Mouse (Mus musculus) brain, embryonic 18.5 days (tissue): Measurements from ENCODE around the gene Wnt9a.
"Not testable (repeated sequence)": the region's sequence is repeated elsewhere in the genome, so short reads cannot be mapped to it uniquely, and the experiment has no call there.

ENCODE experiments used
- DNase-seq: peaks from one replicate; pipeline ENCODE4 v3.0.0-alpha.2; 2012; ENCODE audit warnings: low read depth, low spot score

The Wnt9a gene

DNA sequence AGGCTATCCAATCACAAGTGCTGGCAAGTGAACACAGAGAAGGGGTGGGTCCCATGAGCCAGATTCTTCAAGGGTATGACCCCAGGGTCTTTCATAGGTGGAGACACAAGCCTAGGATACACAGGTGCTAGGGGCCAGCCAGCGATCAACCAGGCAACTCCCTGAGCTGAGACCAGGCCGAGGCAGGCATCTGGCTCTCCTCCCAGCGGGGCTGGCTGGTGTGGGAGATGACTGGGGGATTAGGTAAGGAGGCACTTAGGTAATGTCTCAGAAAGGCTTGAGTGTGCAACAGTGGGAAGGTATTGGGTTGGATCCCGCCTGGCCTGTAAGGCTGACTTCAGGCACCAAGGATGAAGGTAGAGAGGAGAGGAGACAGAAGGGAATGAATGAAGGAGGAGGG is 28.4 kb downstream of the Wnt9a start:
- no peak for DNase-seq

GRCm38 (mm10) chr11:59335942-59336341 is 29.2 kb downstream of the Wnt9a start:
- no peak for DNase-seq

DNA sequence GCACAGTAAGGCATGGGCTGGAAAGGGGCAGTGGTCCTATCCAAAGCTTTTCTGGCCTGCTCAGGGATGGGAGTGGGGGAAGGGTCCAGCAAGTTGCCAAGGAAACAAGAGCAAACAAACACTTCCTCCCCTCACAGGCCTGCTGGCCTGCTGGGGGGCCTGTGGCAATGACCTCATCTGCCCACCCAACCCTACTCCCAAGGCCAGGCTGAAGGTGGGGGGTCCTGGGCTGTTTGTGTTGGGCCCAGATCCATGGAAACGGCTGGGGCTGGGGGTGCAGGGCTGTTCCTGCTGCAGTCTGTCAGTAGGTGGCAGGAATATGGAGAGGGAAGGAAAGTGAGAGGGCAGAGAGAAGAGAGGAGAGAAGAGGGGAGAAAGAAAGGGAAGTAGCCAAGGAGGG is 29.7 kb downstream of the Wnt9a start:
- no peak for DNase-seq

DNA sequence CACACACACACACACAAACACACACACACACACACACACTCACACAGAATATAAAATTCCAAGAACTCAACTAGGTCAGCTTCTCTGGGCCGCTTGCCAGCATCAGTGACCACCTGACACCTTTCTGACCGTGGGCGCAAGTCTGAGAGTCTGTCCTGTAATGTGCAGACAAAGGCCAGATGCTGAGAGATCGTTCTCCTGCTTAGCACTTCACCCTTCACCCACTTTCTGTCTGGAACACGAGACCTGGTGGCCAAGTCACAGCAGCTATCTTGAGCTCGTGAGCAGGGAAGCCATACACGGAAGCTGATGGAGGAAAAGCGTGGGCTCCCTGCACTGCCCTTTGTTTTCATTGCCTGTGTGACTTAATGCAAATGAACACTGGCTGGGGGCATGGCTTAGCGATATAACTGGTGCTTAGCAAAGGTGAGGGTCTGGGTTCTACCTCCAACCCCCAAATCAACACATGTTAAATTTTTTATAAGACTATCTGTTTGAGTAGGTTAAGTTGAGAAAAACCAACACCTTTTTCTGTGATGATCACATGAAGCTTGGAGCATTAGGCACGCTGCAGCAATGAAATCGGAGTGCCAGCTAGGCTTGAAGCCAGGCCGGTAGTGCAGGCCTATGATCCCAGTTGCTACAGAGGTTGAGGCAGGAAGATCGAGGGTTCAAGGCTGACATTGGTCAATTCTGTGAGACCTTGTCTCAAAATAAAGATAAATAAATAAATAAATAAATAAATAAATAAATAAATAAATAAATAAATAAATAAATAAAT is 31.4 kb downstream of the Wnt9a start:
- DNase-seq: no peak

DNA sequence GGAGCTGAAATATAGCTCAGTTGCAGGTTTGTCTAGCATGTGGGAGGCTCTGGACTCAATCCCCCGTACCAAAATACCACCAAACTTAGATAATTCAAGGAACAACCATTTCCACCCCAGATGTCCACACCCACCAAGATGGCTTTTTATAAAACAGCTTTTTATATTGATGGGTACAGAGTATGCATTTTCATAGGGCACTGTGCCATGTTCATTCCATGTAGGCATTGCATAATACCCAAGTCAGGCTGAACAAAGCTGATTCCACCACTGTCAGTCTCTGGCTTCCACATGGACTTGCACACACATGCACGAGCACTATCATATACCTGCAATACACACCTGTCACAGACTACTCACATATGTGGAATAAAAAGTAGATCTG is 32.0 kb downstream of the Wnt9a start:
- no peak for DNase-seq

GRCm38 (mm10) chr11:59342956-59343355 is 36.2 kb downstream of the Wnt9a start:
- no peak for DNase-seq

DNA sequence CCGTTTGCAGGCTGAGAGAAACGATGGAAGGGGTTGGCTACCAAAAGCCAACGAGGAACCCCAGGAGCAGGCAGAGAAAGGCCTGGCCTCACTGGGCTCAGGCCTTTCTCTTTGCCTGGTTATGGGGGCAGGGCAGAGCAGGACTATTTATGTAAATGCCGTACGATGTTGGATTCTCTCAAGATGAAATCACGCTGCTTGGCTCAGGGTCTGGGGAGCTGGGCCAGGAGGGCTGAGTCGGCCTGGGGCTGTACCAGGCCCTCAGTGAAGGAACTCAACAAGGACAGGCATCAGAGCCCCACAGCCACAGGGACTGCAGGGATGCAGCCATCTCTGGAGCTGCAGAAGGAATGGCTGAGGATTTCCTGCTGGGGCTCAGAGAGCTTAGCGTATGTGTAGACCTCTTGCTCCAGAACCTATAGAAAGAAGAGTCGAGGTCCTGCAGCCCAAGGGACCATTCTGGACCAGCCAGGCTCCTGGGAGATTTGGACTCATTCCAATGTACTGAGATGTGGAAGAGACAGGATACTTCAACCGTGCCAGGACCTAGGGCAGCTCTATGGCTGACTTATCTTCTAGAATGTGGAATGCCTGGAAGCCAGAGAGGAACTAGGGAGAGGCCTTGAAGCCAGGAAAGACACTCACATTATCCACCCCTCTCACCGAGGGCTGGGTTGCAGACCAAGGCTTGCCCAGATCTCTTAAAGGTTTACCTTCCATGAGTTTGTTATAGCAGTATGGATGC is 39.6 kb downstream of the Wnt9a start:
- no peak for DNase-seq

GRCm38 (mm10) chr11:59350326-59350725 is 43.6 kb downstream of the Wnt9a start:
- DNase-seq: no peak

DNA sequence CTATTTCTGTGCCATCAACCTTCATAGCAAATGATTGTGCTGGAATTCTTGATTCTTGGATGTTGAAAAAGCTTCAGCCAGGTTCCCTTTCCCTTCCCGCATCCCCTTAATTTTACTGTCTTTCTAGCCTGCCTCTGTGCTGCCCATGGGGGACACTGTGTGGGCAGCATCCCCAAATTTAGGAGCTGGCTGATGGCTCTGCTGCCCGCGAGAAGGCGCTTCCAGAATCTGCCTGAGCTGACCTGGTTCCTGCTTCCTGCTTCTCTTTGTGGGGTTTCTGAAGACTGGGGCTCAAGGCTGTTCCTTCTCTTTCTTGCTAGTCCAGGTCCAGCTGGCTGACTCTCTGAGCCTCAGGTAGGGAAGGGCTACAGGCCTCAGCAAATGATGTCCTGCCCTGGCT is 48.1 kb downstream of the Wnt9a start:
- DNase-seq: no peak

GRCm38 (mm10) chr11:59356874-59357289 is 50.2 kb downstream of the Wnt9a start:
- DNase-seq: no peak

DNA sequence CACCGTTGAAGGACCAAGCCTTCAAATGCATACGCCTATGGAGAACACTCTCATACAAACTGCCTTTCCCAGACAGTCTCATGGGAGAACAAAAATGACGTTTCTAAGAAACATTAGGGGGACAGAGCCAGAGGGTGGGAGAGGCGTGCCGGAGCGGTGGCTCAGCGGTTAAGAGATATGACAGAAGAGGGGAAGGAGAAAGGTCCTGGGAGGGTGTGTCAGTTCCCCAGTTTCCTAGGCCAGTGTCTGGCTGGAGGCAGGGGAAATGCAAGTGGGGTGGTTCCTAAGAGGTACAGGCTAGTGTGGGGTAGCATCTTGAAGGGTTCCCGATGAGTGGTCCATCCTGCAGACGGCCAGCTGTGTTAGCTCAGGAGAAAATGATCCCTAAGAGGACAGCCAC is 54.6 kb downstream of the Wnt9a start:
- DNase-seq: no peak

DNA sequence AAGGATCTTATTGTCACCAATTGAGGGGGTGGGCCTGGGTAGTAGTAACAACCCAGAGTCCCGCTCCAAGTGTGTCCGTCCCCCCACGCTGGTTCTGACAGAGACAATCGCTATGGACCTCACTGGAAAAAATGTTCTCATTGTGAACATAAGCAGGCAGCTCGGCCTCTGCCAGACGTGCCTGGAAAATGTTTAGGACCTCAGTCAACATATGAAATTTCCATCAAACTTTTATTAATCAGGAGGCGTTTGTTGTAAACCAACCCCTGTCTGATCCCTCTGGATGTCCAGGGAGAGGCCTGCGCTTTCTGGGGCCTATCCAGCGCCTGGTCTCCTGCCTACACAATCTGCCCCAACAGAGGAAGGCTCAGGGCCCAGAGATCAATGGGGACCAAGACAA is 57.3 kb downstream of the Wnt9a start:
- DNase-seq: no peak

DNA sequence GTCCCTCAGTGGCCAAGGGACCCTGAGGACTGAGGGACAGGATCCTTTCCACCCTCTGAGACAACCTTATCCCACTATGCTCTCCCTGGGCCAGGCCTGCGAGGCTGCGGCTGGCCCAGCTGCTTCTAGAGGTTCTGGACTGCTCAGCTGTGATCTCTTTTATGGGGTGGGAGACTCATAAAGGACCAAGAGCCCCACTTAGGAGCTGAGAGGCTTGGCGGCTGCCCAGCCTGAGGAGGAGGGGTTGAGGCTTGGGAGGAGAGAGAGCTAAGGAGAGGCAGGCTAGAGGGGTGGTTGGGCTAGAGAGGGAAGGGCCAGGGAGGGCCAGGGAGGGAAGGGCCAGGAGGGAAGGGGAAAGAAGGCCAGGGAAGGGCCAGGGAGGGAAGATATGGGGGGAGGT is 57.7 kb downstream of the Wnt9a start:
- no peak for DNase-seq

- DNase-seq: no peak
Observed at GRCm38 (mm10) chr11:59366031-59366430, 59.3 kb downstream of the Wnt9a start.

GRCm38 (mm10) chr11:59366633-59367032 is 59.9 kb downstream of the Wnt9a start:
- DNase-seq: no peak

DNA sequence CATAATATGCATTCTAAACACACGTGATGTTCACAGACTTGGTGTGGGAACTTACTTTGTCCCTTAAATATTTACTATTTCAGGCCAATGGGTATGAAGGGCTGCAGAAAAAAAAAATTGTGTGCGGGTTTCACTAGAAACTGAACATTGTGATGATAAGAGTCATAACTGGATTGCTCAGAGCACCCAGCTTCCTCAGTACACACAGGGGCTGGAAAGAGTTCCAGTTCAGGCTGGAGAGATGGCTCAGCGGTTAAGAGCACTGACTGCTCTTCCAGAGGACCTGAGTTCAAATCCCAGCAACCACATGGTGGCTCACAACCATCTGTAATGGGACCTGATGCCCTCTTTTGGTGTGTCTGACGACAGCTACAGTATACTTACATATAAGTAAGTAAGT is 61.2 kb downstream of the Wnt9a start:
- not testable (repeated sequence) for DNase-seq

DNA sequence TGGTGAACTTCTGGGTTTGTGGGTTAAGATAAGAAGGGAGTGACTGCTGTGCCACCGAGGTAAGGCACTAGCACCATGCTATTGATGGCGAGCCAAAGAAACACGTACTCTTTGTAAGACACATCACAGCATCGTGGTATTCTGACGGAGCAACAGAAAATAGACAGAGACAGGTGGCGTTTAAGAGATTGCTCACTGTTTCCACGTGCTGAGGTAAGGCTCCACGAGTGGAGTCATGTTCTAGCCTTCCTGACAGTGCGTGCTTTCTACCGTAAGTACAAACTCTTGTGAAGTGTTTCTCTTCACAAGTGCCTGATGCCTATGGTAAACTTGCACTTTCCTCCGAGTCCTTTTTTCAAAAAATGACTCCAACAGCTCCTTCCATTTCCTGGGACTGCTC is 63.1 kb downstream of the Wnt9a start:
- no peak for DNase-seq

DNA sequence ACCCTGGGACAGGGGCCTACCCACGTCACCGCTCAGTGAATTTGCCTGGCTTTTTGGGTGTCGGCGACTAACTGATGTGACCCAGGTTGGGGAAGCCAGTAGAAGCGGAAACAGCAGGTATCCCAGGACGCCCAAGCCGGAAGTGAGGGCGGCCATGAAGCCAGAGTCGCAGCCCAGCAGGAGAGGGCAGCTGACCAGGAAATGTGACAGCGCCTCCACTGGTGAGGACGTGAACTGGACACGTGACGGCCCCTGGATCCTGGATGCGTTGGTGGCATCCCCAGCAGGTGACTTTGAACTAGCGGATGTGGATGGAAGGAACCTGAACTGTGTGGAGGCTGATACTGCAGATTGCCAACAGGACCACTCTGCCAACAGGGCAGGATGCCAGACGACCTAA is 68.7 kb downstream of the Wnt9a start, which contains the start of gene Prss38:
Gene Prss38, minus strand, starts transcription at position 183 of the 400 bp plus-strand sequence.
- no peak for DNase-seq

- no peak for DNase-seq
Observed at GRCm38 (mm10) chr11:59377999-59378398, 71.3 kb downstream of the Wnt9a start.

- DNase-seq: no peak
Observed at GRCm38 (mm10) chr11:59379547-59379946, 72.8 kb downstream of the Wnt9a start.
